Mouse (Mus musculus): ENCODE data around the gene Sult6b2.

DNA sequence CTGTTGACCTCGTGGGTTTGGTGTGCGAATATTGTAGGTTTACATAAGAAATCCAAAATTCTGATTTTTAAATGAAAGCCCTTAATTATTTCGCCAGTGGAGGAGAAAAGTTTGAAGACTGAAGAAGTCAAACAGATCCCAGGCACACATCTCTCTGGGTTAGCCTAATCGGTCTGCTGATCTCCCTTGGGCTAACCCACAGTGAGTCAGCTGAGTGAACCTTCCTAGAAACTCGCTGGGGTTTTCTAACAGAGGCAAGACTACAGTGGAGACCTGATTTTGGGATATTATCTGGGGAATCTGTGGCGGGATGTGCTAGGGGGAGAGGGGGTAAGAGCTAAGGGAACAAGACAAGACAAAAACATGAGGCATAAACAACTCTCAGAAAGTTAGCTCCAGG, 5.9 kb upstream of the Sult6b2 start:
- TF ChIP-seq POLR2A (IDR thresholded peaks at IDR 0.05; ENCODE audit: insufficient read depth, low read length) = no peak
- TF ChIP-seq CTCF (IDR thresholded peaks at IDR 0.05; ENCODE audit: low read depth, low read length) = no peak
- TF ChIP-seq EP300 (IDR thresholded peaks at IDR 0.05; ENCODE audit: insufficient read depth, low read depth, low read length) = no peak
